Mouse (Mus musculus) left cerebral cortex, adult 8-10 months (tissue): ENCODE data around the gene Gm17334. TPM values are rescaled to one million over a fixed set of nuclear protein-coding genes. Genes with fewer than 3 reads are reported as not detected.
"Not testable (repeated sequence)": the region's sequence is repeated elsewhere in the genome, so short reads cannot be mapped to it uniquely, and the experiment has no call there.

Source experiments
- DNase-seq, 2 experiments: peaks; one replicate each; pipeline ENCODE4 v3.0.0; 2022; ENCODE audit warnings: low spot score in 2 of 2
- total RNA-seq, 4 experiments: library from RNA; stranded (reverse); gene quantifications; 2 replicates each; pipeline ENCODE4 v1.2.4; 2022

Gm17334 gene
- total RNA-seq, 4 experiments from 2014 or later = 0.42 to 2.4 (median 0.64) TPM; not detected in 1

DNA sequence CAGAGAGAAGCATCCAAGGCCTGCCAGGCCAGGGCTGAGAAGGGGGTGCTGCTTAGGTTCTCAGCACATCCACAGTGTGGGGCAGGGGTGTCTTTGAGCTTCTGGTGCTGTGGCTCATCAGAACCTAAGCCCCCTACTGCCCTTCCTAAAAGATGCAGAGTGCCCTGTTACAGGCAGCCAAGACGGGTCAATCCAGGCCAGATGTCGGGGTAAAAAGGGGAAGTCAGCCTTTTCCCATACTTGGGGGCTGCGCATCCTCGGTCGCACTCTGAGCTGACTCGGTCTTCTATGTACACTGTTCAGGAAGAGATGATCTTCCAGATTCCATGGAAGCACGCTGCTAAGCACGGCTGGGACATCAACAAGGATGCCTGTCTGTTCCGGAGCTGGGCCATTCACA is 451 bp downstream of the Gm17334 start:
- DNase-seq = no peak

DNA sequence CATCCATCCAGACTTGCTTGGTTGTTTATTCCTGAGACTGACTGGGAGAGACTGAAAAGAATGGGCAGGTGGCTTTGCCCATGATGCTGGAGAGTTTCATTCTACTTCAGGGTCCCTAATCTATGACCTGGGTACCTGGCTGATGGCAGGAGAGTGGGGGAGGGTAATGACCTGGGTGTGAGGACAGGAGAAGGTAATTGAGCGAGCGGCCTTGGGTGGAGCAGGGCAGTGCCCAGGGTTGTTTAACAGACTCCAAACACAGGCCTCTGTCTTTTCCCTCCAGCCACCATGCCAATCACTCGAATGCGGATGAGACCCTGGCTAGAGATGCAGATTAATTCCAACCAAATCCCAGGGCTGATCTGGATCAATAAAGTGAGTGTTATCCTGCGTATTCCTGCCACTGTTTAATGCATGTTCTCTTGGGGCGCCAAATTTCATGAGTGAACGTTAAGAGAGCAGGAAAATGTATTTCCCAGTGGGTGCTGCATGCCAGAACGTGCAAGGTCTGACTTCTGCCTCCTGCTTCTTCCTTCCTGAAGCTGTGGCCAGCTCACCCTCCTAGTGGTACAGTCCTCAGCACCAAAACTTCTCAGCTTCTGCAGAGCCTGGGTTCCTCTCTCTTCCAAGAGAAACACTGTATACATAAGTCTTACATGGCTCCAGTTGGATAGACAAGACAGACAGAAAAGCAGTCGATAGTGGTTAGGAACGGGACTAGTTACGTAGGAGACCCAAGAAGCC is 1.8 kb downstream of the Gm17334 start:
- no peak for DNase-seq

DNA sequence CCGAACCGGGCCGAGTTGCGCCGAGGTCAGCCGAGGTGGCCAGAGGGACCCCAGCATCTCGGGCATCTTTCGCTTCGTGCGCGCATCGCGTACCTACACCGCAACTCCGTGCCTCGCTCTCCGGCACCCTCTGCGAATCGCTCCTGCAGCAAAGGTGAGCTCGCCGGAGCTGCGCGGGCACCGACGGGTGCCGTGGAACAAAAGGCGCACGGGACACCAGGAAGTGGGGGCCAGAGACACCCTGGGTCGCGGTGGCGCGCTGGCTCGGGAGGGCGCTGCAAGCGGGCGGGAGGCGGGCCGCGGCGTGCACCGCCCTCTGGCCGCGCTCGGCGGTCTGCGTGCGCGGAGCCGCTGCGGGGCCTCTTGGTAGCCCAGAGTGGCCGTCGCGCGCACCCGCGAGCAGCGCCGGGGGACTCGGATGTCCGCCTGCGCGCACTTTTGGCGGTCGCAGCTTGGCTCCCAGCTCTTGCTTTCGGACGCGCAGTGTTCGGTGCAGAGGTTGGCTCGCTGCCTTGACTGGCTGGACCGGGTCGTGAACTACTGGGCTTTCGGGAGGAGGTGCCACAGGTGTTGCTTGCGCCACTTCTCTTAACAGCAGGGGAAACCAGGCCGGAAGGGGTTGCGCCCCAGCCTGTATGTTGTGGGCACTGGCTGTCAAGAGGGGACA is 2.7 kb downstream of the Gm17334 start:
- DNase-seq = peak in 1 of 2 experiments; percentile 37

DNA sequence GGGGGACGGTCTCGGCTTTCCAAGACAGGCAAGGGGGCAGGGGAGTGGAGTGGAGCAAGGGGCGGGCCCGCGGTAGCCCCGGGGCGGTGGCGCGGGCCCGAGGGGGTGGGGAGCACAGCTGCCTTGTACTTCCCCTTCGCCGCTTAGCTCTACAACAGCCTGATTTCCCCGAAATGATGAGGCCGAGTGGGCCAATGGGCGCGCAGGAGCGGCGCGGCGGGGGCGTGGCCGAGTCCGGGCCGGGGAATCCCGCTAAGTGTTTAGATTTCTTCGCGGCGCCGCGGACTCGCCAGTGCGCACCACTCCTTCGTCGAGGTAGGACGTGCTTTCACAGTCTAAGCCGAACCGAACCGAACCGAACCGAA is 3.2 kb downstream of the Gm17334 start, which contains the start of gene Irf1:
Gene Irf1 (plus strand): TSS at position 255 of the 365 bp plus-strand sequence.
- peak; percentile 60 to 78 for DNase-seq

DNA sequence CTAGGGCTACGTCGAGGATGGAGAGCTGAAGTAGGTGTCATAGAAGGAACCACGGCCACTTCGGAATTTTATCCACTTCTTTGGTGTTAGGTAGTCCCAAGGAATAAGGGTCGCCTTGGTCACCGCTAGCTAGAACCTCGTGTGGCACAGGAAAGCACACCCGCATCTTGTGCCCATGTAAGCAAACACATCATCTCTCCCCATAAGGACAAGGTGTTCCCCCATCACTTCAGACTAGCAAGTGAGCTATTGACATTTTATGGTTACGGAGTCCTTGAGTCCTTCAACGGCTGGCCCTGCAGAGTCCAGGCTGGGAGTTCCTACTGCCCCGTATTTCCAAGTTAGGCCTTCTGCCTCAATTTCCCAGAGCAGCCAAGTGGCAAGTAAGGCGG is 3.8 kb downstream of the Gm17334 start:
- DNase-seq = no peak

DNA sequence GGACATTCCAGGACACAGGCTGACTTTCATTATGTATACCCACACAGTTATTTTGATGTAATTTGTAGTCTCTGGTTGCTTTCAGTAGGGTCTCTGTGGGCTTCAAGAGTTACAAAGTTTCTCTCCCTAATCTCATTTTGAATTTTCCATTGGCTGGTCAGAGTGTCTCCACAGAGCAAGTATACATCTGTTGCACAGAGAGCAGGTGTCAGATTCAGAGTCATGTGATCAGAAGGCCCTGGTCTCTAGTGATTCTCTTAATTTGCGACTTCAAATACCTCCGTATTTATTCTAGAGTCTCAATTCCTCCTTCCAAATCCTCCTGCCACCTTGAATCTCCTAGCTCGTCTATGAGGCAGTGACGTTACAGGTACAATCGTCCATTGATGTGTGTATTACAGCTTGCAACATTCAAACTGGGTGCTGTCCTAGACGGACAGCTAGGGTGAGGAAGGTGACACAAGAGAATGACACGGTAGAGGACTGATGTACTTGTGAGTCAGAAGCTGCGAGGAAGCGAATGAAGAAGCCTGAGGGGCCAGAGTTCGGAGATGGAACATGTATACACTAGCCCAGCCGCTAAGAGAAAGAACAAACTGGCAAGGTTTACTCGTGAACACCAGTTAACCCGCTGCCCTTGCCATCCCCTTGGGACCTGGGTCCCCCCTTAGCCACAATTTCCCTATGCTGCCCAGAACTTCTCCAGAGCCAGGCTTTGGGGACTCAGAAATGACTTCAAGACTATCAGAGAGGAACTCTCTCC is 4.4 kb downstream of the Gm17334 start:
- DNase-seq = no peak

DNA sequence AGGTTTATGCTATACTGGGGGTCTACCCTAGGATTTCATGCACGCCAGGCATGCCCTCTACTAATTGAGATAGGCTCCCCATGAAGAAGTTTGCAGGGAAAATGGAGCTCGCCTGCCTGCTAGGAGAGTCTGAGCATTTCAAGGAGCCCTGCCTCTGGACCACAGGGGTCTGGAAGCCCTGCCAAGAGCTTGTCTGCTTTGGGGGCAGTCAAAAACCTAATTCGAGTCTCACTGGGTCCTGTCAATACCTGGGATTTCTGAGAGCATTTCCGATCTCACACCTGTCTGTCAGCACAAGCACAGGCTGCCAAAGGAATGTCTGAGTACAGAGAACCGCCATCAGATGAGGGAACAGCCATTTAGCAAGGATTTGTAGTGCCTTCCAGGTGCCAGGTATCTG is 8.4 kb downstream of the Gm17334 start:
- DNase-seq = no peak

DNA sequence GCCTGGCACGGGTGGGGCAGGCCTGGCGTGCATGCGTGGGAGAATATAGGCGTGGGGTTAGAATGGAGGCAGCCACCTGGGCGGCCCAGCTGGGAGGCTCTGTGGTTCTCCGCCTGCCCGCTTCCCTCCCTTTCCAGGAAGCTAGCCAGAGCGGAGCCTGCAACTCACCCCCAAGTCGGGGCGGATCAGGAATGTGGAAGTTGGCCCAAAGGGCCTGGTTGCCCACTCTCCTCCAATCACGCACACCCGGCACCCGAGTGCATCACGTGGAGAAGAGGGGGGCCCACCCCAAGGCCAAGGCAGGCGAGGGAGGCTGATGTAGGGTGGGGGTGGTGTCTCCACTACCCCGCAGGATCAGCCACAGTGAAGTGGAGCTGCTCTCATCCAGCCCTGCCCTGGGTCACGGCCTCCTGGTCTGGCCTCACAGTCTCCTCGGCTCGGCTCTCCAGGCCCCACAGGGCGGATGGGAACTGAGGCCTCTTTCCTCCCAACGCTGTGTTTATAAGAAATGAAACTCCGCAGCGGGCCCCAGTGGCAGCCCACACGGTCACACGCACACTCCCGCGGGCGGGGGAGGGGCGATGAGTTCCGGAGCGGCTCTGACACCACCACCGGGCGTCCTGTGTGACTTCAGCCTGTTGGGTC is 9.4 kb downstream of the Gm17334 start:
- DNase-seq = peak; percentile 49 to 76

DNA sequence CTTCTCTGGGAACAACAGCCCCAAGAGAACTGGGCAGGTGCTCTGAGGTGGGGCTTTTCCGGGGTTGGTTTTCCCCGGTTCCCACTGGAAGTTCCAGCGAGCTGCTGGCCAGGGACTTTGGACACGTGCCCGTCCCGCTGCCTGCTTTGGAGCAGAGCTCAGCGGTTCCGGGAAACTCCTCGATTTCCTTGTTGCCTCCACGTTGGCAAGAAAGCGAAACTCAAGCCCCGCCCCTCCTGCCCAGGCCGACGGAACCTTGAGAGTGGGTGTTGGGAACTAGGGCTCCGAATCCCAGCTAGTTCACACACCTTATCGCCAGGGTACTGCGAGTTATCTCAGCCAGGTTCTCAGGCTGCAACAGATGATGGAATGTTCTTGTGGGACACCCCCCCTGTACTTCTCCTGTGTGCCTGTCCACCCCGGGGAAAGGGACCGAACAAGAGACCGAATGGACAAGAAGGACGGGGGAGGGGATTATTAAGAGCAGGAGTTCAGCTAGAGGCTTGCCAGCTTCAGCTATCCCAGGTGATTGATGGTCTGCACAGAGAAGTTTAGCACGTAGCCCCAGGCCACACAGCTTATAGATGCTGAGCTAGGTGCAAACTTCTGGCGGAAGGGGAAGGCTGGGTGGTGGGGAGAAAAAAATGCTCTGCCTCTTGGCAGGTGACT is 10.0 kb downstream of the Gm17334 start:
- DNase-seq = peak in 1 of 2 experiments; percentile 28

DNA sequence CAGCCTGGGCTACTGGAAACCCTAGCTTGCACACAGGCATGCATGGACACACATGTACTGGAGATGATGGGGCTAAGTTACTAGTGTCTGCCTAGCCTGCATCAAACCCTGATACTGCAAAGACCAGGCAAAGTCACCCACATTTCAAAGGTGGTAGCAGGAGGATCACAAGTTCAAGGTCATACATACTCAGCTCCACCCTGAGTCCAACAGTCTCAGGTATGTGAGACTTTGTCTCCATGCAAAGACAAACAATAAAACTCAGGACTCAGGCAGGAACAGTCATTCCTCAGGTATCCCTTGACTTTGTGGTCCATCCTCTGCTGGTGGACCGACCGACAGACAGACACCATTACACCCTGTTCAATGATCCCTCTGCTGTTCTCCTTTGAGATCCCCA is 10.6 kb downstream of the Gm17334 start:
- no peak for DNase-seq

DNA sequence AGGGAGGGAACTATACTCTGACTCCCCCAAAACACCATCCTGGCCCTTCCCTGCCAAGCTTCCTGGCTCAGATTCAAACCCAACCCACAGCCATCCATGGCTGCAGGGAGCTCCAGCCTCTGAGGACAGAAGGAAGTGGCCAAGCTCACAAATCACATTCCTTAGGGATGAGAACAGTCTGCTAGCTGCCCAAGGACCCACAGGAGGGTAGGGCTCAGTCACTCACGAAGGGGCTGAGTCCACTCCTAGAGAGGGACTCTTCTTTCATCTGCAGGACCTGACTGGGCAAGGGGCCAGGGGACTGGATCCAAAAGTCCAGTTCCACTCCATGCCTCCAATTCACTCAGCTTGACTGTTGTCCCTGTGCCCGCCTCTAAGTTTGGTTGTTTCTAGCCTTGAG is 11.2 kb downstream of the Gm17334 start:
- no peak for DNase-seq

DNA sequence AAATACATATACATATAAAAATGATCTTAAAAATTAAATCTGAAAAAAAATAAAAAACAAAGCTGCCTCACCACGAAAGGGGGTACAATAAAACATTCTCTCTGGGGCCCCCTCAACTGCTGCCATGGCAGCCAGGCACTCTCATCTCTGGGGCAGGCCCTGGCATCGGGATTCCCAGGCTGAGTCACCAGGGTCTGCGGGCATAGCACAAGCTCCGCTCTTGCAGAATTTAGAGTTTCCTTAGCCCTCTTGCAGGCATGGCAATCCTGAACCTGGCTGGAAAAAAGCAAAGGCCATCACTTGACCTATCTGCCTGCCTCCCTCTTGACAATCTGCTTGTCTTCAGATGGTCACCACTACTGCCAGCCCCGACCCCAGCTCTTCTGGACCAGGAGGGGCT is 11.7 kb downstream of the Gm17334 start:
- no peak for DNase-seq

DNA sequence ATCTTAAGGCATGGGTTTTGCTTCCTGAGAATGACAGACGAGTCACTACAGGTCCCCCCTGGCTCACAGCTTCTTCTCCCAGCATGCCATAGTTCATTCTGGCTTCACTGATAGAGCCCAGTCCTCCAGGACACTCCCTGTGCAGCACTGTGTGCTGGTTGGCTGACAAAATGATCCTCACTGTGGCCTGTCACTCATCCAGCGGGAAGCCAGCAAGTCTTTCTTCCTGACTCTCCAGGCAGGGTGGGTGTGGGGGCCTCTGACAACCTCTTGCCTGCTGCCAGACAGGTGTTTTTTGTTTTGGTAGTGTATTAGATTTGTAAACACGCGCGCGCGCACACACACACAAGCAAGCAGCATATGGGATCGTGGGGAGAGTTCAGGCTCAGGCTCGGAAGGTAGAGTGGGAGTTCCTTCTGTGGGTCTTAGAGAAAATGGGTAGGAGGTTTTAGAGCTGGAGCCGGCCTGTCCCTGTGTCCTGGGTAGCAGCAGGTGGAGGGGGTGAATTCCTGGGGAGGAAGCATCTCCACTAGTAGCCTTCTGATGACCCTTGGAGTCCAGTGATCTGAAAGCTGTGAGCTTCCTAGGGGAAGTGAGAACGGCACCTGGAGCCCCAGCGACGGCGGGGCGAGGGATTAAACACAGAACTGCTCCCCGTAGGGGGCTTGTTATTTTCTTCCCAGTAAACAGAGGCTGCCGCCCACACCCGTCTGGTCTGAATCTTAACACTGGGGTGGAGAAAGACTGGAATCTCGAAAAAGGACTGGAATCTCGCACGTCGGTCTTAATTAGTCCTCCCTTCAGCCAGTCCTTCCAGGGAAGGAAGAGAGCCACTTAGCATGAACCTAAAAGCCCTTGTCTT is 13.2 kb downstream of the Gm17334 start:
- DNase-seq = no peak

DNA sequence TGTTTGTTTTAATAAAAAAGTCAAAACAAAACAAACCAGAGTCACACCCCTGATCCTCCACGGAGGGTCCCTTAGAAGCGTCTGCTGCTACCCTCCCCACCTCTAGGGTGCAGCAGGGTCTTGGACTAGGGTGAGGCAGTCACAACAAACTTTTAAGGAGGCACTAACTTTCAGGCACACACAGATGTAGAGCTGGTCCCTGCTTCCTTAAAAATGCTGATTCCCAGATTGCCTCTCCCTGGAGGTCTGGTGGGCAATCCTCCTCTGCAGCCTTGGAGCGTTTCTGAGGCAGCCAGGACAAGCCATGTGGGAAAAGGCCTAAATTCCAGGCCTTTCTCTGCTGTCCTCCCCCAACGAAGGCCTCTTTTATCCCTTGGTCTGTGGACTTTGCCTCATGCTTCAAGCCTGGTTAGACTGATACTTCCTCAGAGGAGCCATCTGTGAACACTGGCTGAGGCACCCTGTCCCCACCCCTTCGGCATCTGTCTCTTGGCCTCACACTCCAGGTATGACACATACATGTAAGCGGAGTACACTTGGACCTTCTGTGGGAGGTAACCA is 14.1 kb downstream of the Gm17334 start:
- no peak for DNase-seq

DNA sequence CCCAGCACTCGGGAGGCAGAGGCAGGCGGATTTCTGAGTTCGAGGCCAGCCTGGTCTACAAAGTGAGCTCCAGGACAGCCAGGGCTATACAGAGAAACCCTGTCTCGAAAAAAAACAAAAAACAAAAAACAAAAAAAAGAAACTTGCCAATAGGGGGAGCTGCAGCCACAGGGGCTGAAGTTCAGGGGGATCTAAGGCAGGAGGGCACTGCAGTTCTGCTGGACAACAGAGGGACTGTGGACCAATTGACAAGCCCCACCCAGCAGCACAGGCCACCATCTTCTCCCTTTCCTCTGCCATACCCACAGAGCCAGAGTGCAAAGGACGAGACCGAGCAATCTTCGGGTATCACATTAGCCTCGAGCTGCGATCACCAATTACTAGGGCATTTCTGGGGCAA is 15.0 kb downstream of the Gm17334 start:
- not testable (repeated sequence) for DNase-seq

DNA sequence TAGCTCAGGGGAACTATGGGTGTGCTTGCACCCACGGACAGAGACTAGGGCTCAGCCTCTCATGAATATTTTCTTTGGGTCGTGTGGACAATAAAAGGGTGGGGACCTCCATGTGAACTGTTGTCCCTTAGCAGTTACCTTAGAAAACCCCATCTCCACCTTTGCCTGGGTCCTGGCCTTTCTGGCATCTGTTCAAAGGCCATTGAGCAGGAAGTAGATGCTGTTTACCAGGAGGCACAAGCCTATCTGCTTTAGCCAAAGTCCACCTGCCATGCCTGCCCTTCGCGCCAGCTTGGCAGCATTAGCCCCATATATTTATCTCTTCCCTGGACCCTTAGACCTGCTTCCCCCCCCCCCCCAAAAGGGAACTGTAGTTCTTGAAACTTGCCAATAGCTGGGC is 15.4 kb downstream of the Gm17334 start:
- DNase-seq = no peak

DNA sequence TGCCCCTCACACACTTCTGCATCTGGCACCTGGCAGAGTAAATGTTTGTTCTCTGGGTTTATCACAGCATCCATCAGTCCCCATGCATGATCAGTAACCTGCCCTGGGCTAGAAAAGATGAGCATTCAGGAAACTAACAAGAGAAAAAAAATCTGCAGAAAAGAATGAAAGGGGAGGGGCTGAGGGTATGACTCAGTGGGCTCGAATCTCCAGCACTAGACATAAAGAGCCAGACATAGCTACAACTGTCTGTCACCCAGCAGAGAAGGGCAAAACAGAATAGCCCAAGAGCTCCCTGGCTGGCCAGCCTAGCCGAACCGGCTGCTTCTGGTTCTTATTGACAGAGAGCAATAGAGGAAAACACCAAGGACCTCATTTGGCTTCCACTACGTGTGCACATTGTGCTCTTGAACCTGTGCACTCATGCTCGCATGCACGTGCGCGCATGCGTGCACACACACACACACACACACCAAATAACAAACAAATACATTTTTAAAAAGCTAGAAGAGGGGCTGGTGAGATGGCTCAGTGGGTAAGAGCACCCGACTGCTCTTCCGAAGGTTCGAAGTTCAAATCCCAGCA is 17.9 kb downstream of the Gm17334 start:
- DNase-seq = no peak

DNA sequence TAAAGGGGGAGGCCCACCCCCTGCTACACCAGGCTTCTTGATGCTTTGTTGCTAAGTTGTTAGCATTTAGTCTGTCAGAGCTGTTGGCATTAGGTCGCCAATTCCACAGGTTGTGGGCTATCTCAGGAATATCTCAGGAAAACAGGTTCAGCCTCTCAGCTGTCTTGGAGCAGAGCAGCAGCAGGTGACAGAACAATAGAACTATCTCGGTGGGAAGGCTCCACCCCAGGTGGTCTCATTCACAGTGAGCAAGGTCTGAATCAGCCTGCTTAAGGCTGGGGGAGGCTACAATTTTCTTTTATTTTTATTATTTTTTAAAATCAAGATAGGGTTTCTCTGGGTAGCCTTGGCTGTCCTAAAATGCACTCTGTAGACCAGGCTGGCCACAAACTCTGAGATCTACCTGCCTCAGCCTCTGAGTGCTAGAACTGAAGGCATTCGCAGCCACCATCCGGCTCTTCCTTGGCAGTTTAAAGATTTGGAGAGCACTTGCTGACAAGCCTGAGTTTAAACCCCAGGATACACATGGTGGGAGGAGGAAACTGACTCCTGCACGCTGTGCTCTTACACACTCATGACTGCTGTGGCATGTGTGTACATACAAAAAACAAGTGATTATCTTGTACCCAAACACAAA is 23.2 kb downstream of the Gm17334 start:
- DNase-seq = no peak

DNA sequence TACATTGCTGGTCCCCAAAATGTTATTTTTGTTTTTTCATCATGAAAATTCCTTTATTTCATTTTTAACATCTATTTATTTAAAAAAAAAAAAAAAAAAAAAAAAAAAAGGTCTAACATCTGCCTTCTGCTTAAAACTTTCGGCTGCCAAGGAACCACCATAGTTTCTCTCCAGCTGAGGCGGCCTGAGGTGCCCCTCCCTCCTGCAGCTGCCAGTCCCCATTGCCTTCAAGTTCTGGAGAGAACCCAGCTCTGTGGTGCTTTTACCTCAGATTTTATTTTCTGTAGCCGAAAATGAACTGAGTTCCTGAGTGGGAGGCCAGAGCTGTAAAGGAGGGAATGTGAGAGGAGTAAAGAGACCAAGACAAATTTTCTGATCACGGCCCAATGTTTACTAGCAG is 23.7 kb downstream of the Gm17334 start:
- DNase-seq = no peak
